Mouse (Mus musculus) CH12.LX (cell line): ENCODE data around the gene Lrguk.

Experiments
- CHD2 ChIP-seq: IDR thresholded peaks from 2 replicates; pipeline ENCODE4 v1.6.1; 2011; ENCODE audit warnings: low read length, improper control_type of control experiment
- EP300 ChIP-seq: IDR thresholded peaks from 2 replicates; pipeline ENCODE4 v1.6.1; 2011; ENCODE audit warnings: low read length, improper control_type of control experiment
- MYC ChIP-seq: IDR thresholded peaks from 2 replicates; pipeline ENCODE4 v1.6.1; 2011; ENCODE audit warnings: low read depth, mild to moderate bottlenecking, improper control_type of control experiment, low read length

GRCm38 (mm10) chr6:34183326-34183725, 154.1 kb downstream of the Lrguk start:
- TF ChIP-seq EP300 (no peak), CHD2 (no peak), MYC (no peak)
